18 mouse cellular contexts compared by ENCODE assay signal in genomic region chr10:122718951-122719350, GRCm38 (mm10).
"Had no signal": no experiment of that assay in that cellular context is flagged by ENCODE, and none has a peak within 500 bp of the region (broad histone marks: within the 10 kb centered on the region; RNA-seq: fewer than 3 reads in every experiment).

No protein-coding gene starts in this region.

- H3K9me3 ChIP-seq: intestine, embryonic 15.5 days; liver, embryonic 13.5 days; midbrain, embryonic 15.5 days; neural tube, embryonic 13.5 days; stomach, embryonic 15.5 days had no signal

- H3K9ac ChIP-seq: intestine, embryonic 15.5 days; liver, embryonic 13.5 days; midbrain, embryonic 15.5 days; neural tube, embryonic 13.5 days; stomach, embryonic 15.5 days had no signal

- H3K4me3 ChIP-seq: intestine, embryonic 15.5 days; liver, embryonic 13.5 days; midbrain, embryonic 15.5 days; myocyte; neural tube, embryonic 13.5 days; stomach, embryonic 15.5 days had no signal

- H3K4me1 ChIP-seq: intestine, embryonic 15.5 days; liver, embryonic 13.5 days; stomach, embryonic 15.5 days had no signal

- DNase-seq: kidney, adult 11 months; kidney, adult 9 months; kidney, postnatal 14 days; kidney, postnatal 4 days; layer of hippocampus, postnatal 36 days; liver, embryonic 13.5 days; lung, adult 2 months; lung, postnatal 14 days; lung, postnatal 4 days; right cerebral cortex, postnatal 25 days; spleen, adult 18-20 months; thymus, postnatal 25 days had no signal

- H3K4me2 ChIP-seq: intestine, embryonic 15.5 days; liver, embryonic 13.5 days; midbrain, embryonic 11.5 days; midbrain, embryonic 15.5 days; neural tube, embryonic 13.5 days; stomach, embryonic 15.5 days had no signal

- H3K27ac ChIP-seq: intestine, embryonic 15.5 days; liver, embryonic 13.5 days; midbrain, embryonic 15.5 days; neural tube, embryonic 13.5 days; stomach, embryonic 15.5 days had no signal

- ATAC-seq: intestine, embryonic 15.5 days; midbrain, embryonic 15.5 days had no signal

- H3K27me3 ChIP-seq: intestine, embryonic 15.5 days; liver, embryonic 13.5 days; midbrain, embryonic 15.5 days; neural tube, embryonic 13.5 days; stomach, embryonic 15.5 days had no signal

- H3K36me3 ChIP-seq: intestine, embryonic 15.5 days; liver, embryonic 13.5 days; midbrain, embryonic 15.5 days; neural tube, embryonic 13.5 days; stomach, embryonic 15.5 days had no signal
